Mouse (Mus musculus): ENCODE results near the gene Pebp1.

Gene Pebp1

DNA sequence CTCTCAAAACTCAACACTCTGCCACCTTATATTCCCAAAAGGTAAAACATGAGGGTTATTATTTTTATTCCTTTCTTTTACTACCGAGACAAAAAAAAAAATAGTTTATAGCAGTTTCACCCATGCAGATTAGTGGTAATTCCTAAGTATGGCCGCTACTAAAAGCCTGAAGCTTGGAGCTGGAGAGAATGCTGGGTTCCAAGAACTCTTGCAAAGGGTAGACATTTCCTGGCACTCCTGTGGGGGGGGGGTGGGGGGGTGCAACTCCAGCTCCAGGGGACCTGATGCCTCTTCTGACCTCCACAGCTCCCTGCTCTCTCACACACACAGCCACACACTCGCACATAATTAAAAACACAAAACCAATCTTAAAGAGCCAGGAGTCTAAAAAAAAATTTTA lies 1.1 kb downstream of the Pebp1 start:
- DNase-seq (ENCODE audit: low spot score), result no peak

DNA sequence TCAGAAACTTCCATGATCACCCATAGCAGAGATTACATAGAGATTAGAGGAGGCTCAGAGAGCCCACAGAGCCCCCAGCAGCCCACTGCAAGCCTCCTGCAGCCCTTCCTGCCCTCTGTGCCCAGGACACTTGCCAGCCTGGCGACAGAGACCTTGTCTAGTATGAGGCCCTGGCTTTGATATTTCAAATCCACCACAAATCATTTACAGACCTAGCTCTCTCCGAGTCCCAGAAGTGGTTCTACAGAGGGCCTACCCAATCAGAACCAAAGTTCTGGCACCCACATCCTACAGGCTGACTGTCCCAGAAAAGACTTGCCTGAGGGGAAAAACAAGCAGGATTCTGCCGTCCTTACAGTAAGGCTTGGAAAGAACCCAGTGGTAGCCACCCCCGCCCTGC lies 2.2 kb downstream of the Pebp1 start:
- peak; percentile 23 for DNase-seq (ENCODE audit: low spot score)

DNA sequence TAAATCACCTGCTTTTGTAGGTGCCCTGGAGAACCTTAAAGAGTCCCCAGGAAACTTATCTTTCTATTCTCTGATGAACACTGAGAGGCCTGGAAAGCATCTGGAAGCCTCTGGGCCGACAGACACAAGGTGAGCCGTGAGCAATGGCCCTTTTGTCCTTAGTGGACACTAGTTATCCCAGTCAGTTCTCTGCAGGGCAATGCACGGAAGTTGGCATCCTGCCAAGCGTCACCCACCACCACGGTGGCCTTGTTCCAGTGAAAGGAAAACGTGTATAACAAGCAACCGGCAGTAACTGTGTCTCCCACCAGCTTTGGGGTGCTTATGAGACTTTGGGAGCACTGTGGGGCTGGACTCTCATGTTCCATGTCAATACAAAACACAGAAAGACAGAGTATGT lies 2.7 kb downstream of the Pebp1 start:
- DNase-seq (ENCODE audit: low spot score), result peak; percentile 57

DNA sequence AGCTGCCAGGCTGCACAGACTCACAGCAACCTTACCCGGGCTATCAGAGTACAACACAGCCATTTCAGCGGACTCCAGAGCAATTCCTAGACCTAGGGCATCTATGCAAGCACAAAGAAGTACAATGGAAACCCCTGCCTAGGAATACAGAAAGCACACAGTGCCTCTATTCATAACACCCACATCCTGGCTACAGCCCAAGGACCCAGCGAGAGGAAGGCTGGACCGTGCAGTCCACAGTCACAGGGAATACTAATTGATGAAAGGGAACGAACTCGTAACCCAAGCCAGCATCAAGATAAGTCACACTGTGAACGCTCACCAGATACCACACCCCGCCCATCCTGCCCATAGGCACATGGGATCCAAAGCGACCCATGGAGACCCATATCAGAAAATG lies 3.4 kb downstream of the Pebp1 start:
- DNase-seq (ENCODE audit: low spot score), result peak; percentile 52

DNA sequence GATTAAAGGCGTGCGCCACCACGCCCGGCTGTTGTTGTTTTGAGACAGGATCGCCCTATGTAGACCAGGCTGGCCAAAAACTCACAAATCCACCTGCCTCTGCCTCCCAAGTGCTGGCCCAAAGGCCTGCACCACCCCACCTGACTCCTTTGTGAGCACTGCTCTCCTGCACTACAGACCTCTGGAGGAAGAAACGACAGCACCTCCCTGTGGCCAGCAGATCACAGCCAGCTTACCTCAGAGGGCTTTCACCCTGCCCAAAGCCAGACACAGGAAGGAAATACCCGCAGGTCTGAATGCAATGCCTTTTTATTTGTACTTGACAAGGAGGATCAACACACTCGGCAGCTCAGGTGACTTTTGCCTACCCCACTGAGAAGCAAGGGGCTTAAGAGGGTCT lies 5.1 kb downstream of the Pebp1 start:
- DNase-seq (ENCODE audit: low spot score), result peak; percentile 28

DNA sequence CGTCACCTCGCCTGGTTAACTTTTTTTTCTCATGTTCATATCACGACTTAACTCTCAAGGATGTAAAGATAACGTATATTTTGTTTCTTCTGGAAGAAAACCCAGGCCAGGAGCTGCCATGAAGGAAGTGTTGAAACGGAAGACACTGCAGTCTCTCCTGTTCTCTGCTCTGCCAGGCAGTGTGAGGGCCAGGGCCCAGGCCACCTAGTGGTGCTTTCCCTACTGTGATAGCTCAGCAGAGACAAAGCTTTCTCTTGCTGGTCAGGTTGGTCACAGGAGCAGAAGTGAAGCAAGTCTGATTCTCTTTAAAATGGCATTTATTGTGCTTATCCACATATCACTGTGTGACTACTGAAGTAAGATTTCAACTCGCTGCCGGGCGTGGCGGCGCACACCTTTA lies 5.9 kb downstream of the Pebp1 start:
- DNase-seq (ENCODE audit: low spot score), result peak; percentile 41

DNA sequence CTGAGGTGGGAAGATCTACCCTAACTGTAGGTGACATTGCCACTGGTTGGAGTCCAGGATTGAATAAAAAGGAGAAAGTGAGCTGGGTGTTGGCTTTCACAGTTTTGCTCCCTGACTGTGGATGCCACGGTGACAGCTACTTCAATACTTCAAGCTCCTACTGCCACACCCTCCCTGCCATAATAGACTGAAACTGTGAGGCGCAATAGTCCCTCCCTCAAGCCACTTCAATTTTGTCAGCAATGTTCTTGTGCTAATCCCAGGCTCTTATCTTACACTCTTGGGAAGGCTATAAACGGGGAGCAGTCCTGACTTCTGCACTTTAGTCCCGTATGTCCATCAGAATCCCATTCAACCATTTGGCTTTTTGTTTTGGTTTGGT lies 7.8 kb downstream of the Pebp1 start:
- no peak for DNase-seq (ENCODE audit: low spot score)

DNA sequence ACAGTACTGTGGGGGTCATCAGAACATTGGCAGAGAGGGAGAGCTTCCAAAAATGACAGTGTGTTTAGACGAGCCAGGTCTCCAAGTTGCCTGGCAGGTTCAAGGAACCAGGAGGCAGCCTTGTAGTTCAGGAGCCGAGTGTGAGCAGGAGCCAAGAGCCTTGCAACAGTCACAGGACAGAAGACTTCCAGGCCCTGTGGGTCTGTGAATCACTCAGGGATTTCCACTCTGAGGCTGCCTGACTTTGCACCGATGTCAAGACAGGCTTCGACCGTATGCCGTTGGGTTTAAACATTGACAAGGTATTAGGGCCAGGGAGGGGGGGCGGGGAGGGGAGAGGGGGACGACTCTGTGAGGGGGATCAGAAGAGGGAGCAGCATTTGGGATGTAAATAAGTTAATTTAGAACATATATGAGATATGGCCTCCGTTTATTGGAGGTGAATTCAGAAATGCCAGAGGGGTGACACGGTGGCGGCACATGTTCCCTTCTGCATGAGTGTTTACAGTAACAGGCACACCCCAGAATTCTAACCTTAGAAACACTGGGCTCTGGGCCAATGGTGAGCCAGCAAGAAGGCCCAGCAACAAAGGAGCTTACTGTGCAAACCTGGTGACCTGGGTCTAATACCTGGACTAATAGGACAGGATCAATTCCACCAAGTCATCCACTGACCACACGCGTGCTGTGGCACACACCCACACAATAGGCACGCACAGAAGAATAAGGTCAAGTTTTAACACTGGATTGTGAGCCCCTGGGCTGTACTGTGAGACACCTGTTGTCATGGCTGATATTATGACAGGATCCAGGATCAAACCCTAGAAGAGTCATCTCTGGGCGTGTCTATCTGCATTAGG lies 8.4 kb downstream of the Pebp1 start:
- no peak for DNase-seq (ENCODE audit: low spot score)

DNA sequence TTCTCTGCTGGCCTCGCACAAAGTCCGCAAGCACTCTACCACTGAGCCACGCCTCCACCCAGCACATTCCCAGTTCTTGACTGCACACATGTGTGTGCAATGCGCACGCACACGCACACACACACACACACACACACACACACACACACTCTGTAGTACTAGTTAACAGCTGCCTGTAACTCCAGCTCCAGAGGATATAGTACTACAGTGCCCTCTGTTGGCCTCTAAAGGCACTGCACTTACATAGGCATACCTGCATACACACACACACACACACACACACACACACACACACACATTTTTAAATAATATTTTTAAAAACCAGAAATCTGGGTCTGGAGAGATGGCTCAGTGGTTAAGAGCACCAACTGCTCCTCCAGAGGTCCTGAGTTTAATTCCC lies 9.6 kb downstream of the Pebp1 start:
- no peak for DNase-seq (ENCODE audit: low spot score)

DNA sequence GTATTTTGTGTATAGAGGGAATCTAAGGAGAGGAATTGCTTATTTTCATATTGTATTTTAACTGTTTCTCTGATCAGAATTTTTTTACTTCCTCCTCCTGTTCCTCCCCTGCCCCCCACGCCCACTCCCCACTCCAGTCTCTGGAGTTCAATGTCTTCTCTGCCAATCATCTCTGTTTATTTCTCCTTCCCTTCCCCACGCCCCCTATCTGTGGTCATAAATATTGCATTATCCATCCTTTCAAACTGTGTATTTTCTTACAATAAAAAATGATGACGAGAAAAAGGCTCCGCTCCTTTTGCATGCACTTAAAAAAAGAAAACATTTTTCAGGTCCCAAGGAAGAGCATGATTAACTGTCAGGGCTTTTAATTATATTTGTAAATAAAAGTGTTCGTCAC lies 12.6 kb downstream of the Pebp1 start:
- no peak for DNase-seq (ENCODE audit: low spot score)

DNA sequence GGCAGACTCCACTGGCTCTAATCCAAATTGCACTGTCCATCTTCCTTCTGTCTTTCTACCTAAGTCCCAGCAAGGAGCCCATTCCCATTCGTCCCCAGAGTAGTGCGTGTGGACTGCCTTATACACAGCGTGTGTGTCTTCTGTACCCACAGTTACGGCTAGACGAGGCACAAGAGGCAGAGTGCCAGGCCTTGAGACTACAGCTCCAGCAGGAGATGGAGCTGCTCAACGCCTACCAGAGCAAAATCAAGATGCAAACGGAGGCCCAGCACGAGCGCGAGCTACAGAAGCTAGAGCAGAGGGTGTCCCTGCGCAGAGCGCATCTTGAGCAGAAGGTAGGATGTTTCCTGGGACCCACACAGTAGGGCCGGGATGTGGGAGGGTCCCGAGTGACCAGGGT lies 15.5 kb downstream of the Pebp1 start:
- no peak for DNase-seq (ENCODE audit: low spot score)

DNA sequence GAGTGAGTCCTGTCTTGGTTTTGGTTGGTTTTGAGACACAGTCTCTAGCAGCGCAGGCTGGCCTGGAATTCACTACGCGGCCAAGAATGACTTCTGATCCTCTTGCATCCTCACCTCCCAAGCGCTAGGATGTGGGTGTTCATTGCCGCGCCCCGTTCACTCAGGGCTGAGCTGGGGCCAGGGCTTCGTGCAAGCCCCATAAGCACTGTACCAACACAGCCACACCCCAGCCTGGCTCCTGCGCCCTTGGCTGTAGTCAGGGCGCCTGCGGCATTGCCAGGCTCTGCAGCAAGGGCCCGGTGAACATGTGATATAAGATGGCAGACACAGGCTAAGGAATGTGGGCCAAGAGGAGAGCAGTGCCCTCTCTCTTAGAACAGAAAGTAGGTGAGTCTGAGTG lies 18.0 kb downstream of the Pebp1 start:
- no peak for DNase-seq (ENCODE audit: low spot score)

DNA sequence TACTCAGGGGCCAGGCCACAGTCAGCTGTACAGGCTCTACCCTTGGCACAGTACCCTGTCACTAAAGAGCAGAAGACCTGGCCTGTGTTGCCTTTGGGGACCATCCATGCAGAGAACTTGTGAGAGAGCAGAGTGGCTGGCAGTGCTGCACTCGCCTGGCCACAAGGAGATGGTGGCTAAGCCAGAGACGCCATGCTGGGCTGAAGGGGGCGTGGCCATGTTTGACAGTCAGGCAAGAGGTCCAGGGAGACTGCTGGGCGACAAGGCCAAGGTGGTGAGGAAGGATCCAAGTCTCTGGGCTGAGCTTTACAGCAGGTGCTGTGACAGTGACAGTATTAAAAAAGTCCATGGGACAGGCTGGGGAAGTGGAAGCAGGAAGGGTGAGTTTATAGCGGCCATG lies 18.7 kb downstream of the Pebp1 start:
- DNase-seq (ENCODE audit: low spot score), result no peak

DNA sequence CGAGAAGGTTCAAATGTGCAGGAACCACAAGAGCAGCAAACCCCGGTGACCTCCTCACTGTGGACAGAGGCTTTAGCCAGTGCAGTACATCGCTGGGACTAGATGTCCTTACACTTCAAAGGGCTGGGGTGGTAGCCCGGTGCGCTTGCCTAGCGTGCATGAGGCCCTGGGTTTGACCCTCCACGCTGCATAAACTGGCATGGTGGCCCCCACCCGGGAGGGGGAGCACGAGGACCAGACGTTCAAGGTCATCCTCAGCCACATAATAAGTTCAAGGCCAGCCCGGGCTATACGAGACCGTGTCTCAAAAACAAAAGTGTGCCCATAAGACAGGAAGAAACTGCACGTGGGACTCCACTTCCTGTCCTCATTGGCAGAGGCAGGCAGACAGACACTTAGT lies 19.5 kb downstream of the Pebp1 start:
- DNase-seq (ENCODE audit: low spot score), result no peak

DNA sequence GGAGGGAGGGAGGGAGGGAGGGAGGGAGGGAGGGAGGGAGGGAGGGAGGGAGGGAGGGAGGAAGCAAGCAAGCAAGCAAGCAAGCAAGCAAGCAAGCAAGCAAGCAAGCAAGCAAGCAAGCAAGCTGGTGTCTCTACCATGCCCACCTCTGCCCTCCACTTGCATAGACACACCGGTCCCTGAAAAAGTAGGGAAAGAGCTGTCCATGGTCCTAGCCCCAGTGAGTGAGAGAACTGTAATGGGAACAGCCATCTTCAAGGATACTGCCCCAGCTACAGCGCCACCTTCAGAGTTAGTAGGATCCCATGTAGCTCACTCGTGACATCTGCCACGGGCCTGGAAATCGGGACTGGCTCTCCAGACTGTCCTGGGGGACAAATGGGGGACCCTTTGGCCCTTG lies 22.7 kb downstream of the Pebp1 start:
- DNase-seq (ENCODE audit: low spot score), result no peak

DNA sequence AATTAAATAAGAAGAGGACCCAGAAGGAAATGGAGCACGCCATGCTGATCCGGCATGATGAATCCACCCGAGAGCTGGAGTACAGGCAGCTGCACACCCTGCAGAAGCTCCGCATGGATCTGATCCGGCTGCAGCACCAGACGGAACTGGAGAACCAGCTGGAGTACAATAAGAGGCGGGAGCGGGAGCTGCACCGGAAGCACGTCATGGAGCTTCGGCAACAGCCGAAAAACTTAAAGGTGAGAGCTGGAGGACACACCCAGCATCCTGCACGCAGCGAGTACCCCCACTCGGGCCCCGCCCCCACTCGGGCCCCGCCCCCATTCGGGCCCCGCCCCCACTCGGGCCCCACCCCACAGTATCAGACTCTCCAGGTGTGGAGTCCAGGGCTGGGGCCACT lies 23.9 kb downstream of the Pebp1 start:
- no peak for DNase-seq (ENCODE audit: low spot score)

DNA sequence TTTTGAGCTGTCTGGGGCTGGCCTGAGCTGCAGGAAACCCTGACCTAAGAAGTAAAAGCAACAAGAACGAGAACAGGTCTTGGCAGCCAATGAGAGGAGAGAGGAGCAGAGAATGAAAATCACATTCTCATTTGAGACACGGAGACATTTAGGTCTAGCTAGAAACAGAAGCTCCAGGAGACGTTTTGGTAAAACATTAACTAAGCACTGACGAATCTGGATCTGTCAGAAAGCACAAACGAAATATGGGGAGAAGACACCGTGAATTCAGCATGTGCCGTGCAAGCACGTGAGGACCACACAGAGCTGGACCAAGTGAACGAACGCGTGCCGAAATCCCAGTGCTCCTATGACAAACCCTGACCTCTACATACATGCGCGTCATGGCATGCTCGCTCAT lies 29.1 kb downstream of the Pebp1 start:
- DNase-seq (ENCODE audit: low spot score), result no peak

DNA sequence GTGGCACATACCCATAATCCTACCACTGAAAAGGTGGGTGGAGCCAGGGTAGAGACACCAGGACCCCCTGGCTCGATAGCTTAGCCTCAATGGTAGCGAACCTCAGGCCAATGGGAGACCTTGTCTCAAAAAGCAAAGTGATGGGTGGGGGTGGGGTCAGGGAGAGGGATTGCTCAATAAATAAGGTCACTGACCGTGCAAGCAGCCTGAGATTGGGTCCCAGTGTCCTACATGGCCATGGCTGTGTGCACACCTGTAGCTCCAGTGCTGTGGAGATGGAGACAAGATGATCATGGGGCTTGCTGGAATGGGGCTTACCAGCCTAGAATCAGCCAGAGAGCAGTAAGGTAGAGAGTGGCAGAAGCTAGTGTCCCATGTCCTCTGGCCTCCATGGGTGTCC lies 35.7 kb downstream of the Pebp1 start:
- DNase-seq (ENCODE audit: low spot score), result no peak

DNA sequence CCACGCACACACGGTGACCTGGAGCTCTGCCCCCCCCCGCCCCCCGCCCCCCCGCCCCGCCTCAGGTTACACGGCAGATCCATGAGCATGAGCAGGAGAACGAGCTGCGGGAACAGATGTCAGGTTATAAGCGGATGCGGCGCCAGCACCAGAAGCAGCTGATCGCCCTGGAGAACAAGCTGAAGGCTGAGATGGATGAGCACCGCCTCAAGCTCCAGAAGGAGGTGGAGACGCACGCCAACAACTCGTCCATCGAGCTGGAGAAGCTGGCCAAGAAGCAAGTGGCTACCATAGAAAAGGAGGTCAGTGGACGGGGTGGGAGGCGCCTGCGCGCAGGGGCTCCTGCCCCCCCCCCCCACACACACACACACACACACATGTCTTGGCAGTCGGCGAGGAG lies 36.6 kb downstream of the Pebp1 start:
- DNase-seq (ENCODE audit: low spot score), result no peak

DNA sequence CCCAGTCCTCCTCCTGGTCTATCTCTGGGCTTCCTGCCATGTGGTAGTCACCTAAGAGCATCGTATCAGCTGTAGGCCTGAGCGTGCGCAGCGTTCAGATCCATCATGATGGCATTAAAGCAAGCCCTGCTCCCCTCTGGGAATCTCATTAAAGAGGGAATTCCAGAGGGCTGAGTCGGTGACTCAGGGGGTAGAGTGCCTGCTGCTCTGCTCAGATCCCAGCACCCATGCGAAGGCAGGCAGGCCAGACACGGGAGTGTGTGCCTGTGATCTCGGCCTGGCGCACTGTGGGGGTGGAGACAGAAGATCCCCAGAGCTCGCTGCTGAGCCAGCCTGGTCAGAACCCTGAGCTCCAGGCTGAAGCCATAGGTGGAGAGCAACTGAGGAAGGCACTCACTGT lies 39.1 kb downstream of the Pebp1 start:
- DNase-seq (ENCODE audit: low spot score), result peak; percentile 94

DNA sequence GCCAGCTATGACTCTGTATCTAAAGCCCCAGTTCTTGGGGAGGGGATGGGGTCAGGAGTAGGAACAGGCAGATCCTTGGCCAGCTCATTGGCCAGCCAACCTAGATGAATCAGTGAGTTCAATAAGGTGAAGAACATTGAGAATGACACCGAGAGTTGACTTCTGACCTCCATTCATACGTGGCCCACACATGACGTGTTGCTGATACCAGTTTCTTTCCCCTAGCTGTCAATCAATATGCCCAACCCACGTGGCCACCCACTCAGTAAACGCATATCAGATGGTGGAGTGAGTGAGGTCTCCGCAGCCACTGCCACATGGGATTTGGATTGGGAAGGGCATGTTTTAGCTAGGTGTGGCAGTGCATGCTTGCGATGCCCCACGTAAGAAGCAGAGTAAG lies 42.3 kb downstream of the Pebp1 start:
- DNase-seq (ENCODE audit: low spot score), result no peak

DNA sequence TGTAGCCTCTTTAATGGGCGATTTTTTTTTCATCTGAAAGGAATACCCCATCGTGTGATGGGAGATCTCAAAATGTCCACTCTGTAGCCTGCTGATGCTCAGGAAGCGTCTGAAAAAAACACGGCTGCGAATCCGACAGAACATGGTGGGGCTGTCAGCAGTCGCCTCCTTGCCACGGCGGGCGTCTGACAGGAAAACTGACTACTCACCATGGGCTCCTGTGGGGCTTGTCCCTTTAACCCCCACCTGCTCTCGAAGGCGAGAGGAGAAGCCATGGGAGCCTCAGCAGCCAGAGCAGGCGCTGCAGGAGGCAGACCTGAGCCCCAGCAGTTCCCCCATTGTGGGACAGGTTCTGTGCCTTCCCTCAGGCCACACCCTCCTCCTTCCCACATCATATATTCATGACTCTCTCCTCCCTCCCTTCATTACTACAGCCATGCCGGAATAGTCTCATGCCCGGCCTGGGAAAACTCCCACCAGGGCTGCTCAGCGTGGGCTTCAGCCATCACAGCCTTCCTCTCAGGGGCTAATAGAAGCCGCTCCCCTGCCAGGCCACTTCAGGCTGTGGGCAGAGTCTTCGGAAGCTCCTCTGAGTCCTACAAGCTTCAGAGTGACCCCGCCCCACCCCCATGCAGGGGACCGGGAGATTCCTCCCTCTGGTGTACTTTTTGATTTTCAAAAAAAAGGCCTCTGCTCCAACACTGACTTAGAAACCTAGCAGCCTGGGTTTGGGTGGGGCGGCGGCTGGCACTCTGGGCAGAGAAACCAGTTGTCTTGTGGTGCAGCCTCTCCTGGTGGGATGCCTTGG lies 44.5 kb downstream of the Pebp1 start:
- no peak for DNase-seq (ENCODE audit: low spot score)

DNA sequence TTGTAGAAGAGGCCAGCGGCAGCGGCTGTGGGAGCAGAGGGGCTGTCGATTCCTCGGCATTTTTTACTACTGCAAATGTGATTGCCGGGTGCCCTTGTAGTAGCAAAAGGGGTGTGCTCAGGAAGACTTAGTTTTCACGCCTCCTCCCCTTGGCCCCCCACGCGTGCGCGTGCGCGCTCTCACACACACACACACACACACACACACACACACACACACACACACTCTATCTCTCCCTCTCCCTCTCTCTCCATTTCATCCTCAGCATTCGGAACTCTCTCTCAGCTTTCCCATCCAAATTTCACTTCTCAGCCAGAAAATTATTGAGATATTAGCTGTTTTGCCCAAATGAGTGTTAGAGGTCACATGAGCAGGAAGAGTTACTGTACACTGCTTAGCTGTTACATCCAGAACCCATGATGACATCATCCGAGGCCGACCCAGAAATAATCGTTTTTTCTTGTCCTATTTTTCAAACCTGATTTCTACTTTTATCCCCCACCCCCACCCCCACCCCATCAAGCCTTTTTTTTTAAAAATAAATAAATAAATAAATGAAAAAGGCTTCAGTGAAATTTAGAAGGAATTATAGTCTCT lies 45.4 kb downstream of the Pebp1 start:
- DNase-seq (ENCODE audit: low spot score), result no peak
